Mouse (Mus musculus) urinary bladder, postnatal 10 days (tissue): ENCODE results near the gene Utrn.

Source experiments
- DNase-seq: peaks from one replicate; pipeline ENCODE4 v3.0.0; 2022; ENCODE audit warnings: low spot score

The Utrn gene

DNA sequence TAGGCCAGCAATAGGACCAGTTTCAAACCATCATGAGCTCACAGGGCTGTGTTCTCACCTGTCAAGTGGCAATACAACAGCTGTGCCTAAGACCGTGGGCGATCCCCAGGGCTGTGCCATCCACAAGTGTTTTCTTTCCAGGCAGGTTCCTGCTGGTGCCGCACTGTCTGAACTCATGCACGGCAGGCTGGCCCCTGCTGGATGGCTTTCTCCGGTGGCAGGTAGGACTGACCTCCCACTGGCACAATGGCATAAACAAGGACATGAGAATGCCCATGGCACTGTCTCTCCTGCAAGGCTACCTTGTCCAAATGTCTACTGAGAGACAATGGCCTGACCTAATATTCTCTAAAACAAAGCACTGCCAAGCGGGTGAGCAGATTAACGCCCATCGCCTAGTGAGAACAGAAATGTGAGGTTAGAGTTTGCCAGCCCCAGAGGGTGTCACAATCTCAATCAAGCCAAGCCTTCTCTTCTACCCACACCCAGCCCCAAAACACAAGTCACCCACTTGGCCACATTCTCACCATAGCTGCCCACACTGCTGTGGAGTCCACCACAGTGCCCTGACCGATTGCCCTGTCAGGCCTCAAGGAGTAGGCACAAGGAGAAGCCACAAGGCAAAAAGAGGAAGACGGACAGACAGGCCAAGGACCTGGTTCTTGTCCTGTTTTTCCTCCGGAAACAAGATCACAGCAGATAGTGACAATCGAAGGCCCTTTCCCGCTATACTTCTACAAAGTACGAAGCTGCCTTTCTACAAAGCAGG lies 32.9 kb downstream of the Utrn start:
- no peak for DNase-seq

DNA sequence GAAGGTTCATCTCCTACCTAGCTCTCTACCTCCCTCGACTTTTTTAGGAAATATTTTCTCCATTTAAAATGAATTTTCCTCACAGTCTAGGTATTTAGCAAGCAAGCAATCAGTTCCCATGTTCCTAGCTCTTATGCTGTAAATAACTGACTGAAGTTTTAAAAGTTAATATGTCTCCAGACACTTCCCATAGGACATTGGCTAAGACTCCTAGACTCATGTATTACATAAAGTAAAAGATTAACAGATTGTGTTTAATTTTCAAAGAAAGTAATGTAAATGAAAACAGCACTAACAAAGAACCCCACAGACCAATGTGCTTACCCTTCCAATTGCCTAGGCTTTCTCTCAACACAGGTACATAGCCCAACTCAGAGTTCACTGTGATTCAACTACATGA lies 35.0 kb downstream of the Utrn start:
- no peak for DNase-seq

DNA sequence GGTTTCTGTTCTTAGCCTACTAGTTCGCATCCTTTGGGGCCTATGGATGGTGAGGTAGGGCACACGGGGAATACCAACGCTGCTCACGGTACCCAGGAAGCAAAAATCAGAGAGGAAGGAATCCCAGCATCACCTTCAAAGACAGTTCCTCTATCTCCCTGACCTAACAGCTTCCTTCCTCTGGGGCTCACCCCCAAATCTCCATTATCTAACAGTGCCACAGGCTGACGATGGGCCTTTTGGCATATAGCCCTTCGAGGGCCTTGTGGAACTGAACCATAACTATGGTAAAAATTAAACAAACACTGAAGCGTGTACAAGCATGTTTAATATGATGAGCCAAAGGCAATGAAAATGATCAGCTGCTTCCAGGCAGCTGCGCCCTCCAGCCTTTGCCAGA lies 37.0 kb downstream of the Utrn start:
- no peak for DNase-seq

DNA sequence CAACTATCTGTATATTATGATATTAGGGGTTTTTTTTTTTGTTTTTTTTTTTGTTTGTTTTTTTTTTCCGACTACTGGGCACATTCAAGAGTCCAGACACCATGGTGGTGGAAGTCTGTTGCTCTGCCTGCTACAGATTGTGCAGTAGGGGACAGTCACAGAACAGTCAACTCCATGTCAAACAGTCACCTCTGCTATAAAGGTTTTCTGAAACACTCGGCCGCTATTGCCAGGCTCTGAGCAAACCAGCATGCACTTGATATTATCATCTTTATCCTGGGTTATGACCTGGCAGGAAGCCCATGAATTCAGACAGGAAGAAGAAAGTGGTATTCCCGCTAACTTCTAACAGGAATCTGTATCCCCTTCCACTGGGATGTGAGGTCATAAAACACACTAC lies 41.4 kb downstream of the Utrn start:
- no peak for DNase-seq

DNA sequence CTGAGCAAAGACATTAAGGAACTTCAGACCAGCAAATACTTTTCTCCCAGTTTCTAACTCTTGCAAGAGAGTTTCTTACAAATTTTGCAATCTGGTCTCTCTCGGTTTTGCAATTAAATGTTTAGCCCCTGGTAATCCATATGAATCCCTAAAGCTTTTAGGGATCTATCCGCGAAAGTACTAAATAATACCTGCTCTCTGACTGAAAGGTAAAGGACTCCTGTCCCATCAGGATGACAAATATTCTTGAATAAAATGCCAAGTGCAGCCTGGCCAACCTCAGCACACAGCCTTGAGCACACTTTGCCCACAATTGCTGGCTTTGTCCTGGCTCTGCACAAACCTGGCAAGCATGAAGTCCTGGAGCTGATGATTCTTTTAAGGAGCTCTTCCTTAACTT lies 41.9 kb downstream of the Utrn start:
- DNase-seq = no peak

DNA sequence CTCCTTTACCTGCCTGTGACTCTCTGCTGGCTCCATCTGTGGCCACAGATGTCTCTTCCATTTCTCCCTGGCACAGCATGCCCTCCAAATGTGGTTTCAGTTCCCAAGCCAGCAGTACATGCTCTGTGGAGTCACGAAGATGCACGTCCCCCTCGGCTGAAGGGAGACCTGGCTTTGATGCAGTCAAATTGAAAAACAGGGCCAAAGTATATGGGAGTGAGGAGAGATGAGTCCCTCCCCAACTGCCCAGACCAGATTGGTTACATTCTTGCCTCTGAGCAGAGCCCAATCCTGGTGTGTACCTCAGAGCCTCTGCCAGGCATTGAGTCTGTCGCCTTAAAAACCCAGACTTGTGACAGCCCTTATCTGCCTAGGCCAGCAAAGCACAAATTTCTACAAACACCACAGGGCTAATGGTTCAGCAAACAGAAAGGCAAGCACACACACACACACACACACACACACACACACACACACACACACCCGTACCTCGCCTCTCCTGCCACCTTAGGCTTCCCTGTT lies 42.3 kb downstream of the Utrn start:
- DNase-seq = no peak

DNA sequence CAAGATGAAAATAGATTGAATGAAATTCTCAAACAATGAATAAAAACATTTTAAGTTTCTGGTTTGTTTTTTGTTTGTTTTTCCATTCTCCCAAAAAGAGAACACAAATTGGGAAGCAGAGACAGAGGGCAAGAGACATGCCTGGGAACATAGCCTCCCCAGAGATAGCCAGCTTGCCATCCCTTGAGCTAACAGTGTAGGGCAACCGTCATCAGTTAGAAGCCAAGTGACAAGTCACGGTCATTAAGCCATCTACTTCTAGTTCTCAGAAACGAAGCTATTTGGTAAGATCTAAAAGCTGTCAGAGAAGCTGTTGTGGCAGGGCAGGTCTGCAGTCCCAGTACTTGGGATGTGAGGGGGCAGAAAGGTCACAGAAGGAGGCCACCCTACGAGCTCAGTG lies 44.8 kb downstream of the Utrn start:
- no peak for DNase-seq

DNA sequence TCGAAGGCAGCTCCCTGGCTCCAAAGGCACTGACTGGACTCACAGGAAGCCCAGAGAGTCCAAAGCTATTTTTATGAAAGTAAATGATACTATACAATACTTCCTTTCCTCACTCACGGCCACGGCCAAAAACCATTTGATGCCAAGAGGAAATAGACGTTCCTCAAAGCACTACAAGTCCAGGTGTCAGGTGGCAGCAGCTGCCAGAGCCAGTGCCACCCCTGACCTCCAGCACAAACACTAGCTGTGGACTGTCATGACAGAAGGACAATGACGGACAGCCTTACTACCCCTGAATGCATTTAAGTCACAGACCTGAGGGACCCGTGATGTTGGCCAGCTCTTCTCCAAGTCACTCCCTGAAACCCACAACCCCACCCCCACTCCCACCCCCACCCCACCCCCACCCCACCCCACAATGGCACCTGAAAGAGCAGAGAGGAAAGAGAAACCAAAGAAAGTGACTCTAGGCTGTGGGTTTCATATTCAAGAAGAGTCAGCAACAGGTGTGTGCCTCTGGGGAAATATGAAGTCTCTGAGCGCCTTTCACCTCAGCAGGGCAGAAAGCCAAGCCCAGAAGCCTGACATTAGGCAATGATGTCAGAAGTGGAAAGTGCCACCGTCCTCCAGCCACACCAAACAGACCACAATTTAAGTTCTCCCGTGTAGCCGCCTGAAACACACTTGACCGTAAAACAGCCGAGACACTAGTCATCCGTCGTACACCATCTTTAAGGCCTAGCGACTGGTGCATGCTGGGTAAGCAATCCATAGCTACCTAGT lies 45.5 kb downstream of the Utrn start:
- DNase-seq = no peak

DNA sequence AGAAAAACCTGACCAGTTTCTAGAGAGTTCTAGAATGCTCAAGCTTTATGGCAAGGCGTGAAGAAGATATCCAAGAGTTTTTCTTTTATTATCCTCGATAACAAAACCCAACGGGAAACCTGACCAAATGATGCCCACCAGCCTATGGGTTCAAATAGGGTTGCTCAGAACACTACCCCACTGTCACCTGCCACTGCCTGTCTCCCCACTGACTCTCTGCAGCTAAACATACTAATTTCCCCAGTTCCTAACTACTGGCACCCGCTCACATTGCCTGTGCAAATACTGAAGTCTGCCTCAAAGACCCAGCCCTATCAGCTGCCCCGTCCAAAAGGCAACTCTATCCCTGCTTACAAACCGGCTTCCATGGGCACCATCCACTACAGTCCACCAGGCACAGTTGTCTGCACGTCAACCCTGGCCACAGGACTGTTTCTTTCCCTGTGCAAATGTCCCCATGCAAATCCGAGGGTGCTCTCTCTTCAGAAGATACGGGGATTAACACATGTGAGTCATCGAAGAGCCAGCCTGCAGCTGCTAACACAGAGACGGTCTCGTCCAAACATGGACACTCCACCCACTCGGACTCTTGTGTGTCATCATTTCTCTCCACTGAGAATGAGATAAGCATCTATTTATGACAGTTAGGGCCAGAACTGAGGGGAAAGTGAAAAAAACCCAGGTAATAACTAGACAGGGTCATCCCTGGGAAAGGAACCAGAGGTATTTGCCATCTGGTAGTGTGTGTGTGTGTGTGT lies 48.0 kb downstream of the Utrn start:
- DNase-seq = no peak

DNA sequence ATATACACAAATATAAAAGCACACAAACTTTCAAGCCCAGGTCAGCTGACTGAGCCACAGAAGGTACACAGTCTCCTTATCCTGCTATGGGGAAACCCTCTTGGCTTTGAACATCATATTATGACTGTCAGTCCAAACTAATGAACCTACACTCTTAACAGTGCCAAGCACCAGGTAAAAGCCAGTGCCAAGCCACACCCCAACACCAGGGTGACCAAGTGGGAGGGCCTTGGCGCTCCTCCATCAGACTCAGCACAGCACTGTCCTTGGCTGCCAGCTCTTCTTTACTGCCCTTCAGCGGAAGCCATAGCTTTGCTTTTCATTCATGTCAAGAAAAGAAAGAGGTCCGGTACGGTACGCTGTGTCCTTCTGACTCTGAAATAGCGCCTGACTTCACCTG lies 51.8 kb downstream of the Utrn start:
- no peak for DNase-seq

DNA sequence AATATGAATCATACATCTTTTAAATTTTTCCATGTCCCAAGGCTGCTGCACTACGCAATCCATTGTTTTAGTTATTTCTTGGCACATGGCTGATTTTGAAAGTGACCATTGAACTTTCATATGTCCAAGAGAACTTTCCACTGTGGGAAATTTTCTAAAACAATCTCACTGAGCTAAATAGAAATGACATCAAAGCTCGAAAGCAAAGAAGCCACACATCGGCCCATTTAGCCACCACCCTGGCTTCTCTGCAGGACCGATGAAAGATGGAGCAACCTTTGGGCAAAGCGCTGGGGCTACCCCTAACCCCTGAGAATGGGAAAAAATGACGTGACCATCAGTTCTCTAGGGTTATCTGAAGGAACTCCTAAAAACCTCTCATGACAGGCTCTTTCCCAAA lies 52.6 kb downstream of the Utrn start:
- no peak for DNase-seq

DNA sequence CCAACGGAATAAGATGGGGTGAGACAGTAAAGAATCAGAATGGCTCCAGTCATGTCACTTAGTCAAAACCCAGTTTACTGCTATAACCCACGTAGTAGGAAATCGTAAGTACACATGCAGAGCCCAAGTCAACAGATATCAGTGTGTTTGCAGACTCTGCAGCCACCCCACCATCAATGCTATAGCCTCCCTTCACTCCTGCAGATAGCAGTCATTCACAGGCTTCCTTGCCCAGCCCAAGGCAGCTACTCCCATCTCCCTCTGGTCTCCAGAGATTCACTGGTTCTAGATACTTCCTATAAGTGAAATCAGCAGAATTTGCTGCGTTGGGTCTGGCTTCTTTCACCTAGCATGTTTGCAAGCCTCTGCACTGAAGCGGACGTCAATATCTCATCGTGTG lies 54.8 kb downstream of the Utrn start:
- no peak for DNase-seq

DNA sequence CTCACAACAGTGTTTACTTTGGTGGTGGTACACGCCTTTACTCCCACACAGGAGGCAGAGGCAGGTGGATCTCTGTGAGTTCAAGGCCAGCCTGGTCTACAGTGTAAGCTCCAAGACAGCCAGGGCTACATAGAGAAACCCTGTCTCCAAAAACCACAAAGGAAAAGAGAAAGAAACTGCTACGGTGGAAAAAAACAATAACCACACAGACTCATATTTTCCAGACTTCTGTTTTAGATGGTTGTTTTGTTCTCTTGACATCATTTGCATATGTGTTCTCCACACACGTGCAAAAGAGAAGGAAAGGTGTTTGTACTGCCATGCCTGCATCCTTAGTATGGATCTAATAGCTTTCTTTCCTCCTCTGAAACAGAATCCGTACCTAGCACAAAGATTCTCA lies 55.3 kb downstream of the Utrn start:
- no peak for DNase-seq

DNA sequence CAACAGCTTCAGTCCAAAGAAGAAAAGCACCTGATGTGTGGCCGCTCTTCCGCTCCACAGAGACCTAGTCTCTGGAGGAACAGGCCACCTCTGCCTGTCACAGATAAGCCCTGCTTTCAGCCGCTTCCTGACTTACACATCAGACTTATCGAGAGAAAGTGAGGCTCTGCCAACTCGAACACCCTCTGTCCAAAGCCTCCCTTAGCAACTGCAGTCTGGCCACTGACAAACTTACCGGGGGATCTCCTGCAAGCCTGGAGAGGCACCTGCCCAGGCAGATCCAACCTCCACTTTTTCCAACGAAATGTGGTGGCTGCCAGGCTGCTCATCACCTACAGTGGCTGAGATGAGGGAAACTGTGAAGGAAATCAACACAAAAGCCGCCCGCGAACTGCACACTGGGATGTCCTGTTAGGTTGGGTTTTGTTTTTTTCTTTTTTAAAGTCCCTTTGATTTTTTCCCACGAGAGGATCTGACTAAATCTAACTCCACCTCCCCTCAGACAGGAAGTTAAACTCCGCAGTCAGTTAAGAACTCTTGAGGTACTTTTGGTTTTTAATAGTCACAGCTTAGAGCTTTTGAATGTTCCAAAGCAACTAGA lies 55.9 kb downstream of the Utrn start:
- no peak for DNase-seq

DNA sequence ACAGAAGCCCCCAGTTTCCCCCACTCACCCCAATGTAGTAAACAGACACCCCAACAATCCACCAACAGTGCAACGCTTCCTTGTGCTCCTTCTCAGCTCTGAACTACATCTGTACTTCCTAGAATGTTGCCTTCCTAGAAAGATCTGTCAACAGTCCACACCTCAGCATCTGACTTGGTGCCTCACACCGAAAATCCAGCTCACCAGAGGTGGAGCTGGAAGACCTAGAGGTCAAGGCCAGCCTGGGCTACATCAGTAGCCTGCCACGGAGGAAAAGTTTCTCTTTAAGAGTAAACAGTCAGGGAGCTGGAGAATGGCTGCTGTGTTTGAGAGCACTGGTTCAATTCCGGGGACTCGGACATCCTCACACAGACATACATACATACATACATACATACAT lies 56.5 kb downstream of the Utrn start:
- DNase-seq = no peak

DNA sequence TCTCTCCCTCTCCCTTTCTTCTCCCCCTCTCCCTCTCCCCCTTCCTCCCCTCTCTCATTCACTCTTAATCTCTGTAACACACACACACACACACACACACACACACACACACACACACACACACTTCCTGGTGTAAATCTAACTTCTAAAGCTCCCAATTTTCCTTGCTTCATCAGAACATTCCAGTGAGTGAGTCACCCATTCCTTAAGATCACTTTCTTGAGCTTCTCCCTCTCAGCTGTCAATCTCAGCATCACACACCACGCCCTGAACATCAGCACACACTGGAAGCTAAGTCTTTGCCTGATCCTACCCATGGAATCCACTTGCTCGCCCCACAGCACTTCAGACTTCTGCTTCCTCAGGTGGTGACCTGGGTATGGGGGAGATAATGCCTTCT lies 58.3 kb downstream of the Utrn start:
- DNase-seq = no peak

DNA sequence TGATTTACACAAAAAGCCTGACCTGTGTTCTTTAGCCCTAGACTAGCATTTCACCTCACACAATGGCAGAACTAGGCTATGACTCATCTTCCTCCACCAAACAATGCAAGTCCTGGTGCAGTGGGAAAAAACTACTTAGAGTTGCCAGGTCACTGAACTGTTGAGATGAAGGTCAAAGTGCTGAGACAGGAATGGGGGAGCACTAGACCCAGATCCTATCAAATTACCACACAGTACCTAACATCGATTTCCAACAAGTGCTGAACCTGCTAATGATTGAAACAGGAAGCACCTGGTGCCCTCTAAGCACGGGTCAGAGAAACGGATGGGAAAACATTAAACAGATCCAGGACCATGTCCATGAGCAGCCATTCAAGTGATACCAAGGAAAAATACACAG lies 59.5 kb downstream of the Utrn start:
- no peak for DNase-seq

DNA sequence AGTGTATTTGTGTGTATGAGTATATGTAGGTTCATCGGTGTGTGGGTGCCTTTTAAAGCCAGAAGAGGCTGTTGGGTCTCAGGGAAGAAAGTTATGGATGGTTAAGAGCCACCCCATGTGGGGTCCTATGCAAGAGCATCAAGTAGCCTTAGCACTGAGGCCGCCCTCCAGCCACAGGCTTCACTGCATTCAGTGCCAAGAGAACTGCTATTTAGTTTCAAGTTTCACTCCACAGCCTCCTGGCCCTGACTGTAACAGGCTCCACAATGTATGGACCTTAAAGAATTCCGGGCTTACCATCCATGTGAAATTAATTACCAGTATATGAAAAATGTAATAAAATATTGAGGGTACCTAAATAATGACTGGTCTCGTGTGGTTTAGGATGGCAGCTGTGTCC lies 60.7 kb downstream of the Utrn start:
- DNase-seq = no peak

DNA sequence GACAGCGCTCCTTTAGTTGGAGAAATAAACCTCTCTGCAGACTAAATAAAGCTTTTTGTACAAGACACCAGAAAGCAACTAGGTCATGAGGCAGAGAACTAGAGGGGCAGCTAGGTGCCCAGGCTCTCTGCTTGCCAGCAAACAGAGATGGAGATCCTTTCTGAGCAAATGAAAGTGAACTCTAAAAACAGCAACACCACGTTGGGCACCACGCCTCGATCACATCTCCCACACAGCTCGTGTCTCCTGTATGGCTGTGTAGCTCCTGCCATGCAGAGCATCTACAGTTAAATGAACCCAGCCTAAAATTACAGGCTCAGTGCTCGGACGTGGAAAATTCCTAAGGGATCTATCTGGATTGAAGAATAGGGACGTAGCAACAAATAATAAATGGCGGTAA lies 61.5 kb downstream of the Utrn start:
- DNase-seq = no peak

DNA sequence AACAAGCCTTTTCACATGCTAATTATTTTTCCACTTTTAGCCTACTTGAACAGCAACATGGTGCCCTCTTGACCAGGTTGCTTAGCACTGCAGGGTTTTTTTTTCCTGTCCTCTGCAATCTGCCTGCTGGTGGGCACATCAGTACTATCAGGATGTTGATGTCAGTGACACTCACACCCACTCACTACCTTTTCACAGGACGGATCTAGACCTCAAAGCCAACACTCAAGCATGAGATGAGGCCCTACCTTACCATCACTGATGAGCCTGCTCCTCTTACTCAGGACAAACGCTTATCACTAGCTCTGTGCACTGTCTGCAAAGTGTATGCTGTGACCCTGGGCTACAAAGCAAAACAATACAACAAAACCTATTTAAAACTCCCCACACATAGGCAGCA lies 63.3 kb downstream of the Utrn start:
- no peak for DNase-seq

DNA sequence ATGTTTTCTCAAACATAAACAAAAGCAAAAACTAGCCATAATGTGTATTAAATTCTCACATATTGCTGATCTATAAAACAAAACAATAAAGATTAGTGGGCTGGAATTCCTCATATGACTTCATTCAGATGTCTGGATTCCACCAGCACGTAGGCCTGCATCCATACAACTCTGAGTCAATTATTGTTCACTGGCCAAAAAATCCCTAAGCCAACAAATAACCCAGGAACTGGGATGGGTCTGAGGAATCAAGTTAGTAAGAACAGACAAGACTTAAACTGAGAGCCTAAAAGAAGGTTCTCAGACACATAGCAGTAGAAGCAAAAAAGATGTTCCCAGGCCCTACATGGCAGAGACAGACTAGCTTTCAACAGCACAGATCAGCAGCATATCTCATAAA lies 65.2 kb downstream of the Utrn start:
- no peak for DNase-seq

DNA sequence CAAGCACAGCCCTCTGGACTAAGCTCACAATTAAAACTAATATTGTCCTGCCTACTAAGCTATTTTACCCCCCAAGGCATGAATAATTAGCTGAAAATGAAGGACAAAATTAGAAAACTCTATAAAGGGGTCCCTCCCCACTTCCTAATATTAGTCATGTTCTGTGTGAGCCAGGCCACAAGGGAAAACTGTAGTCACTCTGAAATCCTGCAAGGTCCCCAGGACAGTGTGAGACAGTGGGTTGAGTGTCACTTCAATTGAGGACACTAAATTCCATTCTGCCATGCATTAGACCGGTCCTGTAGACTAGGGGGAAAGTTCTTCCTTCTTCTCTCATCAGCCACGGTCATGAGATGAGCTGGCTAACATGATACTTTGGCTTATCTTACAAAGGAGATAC lies 69.7 kb downstream of the Utrn start:
- no peak for DNase-seq

DNA sequence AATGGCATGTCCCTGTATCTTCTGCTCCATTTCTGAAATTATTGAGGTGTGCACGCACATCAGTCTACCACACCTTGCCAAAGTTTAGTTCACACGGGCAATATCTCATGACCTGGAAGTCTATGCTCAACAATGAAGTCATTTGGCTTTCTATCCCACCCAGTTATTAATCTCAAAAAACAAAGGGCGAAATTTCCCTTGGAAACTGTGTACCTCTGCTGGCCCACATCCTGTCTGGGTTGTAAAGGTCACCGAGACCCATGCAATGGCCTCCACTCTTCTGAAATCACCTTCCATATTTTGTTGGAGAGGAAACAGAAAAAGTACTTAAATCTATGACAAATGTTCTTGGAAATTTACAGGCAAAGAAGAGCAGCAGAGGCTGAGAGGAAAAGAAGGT lies 70.9 kb downstream of the Utrn start:
- no peak for DNase-seq
